Mouse (Mus musculus) subcutaneous adipose tissue, adult 2 months (tissue): Measurements from ENCODE around the gene Prmt1. TPM values are rescaled to one million over a fixed set of nuclear protein-coding genes. Genes with fewer than 3 reads are reported as not detected.

Source experiments
- polyA plus RNA-seq: library from polyadenylated mRNA; depleted of rRNA; stranded (reverse); fragments of >200 nt; gene quantifications from 2 replicates; pipeline ENCODE4 v1.2.3, GENCODE M21; 2012; ENCODE audit warnings: low replicate concordance; rRNA removed

The Prmt1 gene
- 148 and 347 TPM in 2 replicates for polyA plus RNA-seq

GRCm38 (mm10) chr7:44986192-44986878, at the start of gene Prmt1:
Gene Prmt1, minus strand, starts transcription at chr7:44986568.

DNA sequence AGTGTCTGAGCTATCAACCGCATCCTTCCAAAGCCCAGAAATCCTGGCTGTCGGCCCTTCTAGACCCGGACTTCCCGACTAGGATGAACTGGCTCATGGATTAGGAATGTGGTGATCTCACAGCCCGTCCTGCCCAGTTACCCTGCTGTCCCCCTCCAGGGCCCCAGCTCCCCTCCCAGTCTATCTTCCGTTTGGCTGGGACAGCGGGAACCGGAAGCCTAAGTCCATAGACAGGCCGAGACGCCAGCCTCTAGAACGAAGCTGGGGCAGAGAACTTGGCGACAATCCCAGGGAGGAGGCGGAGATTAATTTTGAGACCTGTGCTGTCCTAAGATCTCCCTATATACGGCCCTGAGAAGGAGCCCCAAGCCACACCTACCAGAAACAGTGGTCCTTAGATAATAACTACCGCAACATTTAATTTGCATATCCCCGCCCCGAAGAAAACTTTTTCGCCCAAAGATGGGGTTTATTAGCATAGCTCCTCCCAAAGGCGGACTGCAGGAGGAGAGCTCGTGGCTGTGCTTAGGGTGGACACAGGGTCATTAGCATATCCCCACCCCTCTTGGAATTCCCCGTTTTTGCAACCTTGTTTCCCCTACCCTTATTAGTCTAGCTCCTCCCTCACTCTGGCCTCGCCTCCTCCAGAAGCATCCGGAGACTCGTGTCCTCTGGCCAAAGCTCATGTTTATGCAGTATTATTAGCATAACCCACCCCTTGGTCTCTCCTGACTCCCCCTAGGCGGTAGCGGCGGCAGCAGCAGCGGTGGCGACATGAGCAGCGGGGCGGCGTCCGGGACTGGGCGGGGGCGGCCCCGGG, 31.1 kb upstream of the Prmt1 start, which contains the start of gene Rras:
TSS of gene Rras (plus strand) at position 720 of the 820 bp plus-strand sequence.

GRCm38 (mm10) chr7:45015957-45016612, 29.7 kb upstream of the Prmt1 start, which contains the start of gene Scaf1:
Gene Scaf1, minus strand, starts transcription at chr7:45016363.

GRCm38 (mm10) chr7:44998501-44998955, 12.2 kb upstream of the Prmt1 start, which contains the start of gene Bcl2l12:
Gene Bcl2l12, minus strand, starts transcription at chr7:44998712.

DNA sequence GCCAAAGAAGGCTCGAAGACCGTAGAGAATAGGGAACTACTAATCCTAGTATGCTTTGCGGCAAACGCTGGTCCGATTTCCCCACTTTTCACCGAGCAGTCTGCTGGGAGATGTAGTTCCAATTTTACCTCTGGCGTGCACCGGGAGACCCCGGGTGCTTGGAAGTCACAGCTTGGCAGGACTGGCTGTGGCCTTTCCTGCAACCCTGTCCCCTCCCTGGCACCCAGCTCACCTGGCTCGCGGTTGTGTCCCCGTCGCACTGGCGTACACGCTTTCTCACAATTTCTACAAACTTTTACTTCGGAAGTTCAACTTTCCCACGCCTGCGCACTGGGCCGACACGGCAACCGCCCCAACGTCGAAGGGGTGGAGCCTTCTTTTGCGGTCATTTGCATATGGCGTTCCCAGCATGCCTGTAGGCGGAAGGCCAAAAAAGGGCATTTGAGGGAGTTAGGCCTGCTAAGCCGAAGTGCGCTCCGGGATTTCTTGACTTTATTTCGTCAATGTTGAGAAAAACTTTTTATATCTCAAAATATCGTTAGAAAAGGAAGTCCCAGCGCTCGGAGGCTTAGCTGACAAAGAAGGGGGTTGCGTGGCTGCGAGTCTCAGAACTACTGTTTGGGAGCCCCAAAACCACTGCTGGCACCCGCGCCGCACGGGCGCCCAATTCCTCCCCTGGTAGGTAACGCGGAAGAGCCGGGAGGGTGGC, 11.0 kb upstream of the Prmt1 start, which contains the start of gene Irf3:
TSS of gene Irf3 (plus strand) at position 418 of the 709 bp plus-strand sequence.

GRCm38 (mm10) chr7:44974383-44975116, 11.8 kb downstream of the Prmt1 start, which contains the start of gene Cpt1c:
Gene Cpt1c, minus strand, starts transcription at chr7:44974851.

DNA sequence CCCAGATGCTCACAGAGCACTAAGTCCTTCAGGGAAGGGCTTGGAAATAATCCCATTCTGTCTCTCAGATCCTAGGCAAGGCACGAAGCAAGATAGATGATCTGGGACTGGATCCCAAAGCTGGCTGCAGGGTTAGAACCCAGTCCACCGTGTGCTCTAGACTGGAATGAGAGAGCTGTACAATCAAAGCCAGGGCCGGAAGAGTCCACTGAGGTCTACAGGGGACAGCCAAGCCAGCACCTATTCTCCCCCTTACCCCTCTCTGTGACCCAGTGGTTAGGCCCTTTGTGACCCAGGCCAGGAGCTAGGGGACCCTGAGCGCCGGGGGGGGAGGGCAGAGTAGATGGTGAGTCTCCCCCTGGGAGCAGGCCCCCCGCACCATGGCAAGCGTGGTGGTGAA, 43.5 kb downstream of the Prmt1 start, which contains the start of gene Tsks:
TSS of gene Tsks (plus strand) at position 301 of the 400 bp plus-strand sequence.

DNA sequence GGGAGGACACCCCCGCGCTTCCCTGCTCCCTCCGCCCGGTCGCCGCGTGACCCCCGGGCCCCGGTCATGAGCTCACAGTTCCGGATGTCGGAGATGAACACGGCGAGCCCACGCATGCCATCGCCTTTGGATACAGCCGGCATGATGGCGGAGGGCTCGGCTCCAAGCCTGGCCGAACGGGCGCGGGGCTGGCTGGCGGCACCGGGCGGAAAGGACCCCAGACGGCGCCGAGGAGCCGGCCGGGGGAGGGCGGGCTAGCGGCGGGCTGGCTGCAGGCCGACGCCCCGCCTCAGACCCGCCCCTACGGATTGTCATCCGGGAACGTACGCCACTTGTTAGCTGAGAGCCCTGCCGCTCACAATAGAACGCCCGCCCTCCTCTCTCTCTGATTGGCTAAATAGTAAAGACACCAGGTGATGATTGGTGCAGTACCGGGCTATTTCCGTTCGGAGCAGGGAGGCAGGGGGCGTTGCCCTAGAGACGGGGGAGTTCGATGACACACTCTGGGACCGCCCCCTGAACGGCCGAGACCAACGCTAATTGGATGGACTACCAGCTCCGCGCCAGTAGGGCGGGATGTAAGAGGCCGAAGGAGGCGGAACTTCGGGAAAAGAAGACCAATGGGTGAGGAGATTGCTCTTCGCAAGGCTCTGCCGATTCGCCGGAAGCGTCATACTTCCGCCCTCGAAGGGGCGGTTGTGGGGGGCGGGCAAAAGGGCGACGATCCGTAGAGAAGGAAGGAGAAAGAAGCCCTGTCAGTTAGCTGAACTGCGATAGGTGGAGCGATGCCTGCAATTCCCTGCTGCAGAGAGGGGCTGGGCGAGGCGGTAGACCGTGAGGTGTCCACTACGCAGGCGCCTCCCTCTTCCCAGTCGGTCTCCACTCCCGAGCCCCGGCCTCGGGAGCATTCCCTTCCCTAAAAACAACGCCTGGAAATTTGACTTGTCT, 56.9 kb downstream of the Prmt1 start, which contains the start of gene Ap2a1:
TSS of gene Ap2a1 (minus strand) at position 293 of the 948 bp plus-strand sequence.

Other genes with a start within 250 kb of the Prmt1 start
- 29.0 and 48.8 TPM in 2 replicates for gene Vrk3, start 238.2 kb downstream of the Prmt1 start, polyA plus RNA-seq
- gene Zfp473, start 235.5 kb downstream of the Prmt1 start, polyA plus RNA-seq, result 0.20 and 0.54 TPM in 2 replicates
- 35.6 and 77.6 TPM in 2 replicates for gene Nup62, start 170.5 kb downstream of the Prmt1 start, polyA plus RNA-seq
- 3.9 and 4.0 TPM in 2 replicates for gene Il4i1, start 170.2 kb downstream of the Prmt1 start, polyA plus RNA-seq
- gene Atf5, start 169.9 kb downstream of the Prmt1 start, polyA plus RNA-seq, result 211 and 305 TPM in 2 replicates
- 87.7 and 129 TPM in 2 replicates for gene Akt1s1, start 137.6 kb downstream of the Prmt1 start, polyA plus RNA-seq
- gene Tbc1d17, start 137.5 kb downstream of the Prmt1 start, polyA plus RNA-seq, result 125 and 126 TPM in 2 replicates
- gene Pnkp, start 129.4 kb downstream of the Prmt1 start, polyA plus RNA-seq, result 45.1 and 47.8 TPM in 2 replicates
- gene Ptov1, start 116.8 kb downstream of the Prmt1 start, polyA plus RNA-seq, result 245 and 426 TPM in 2 replicates
- gene Med25, start 93.9 kb downstream of the Prmt1 start, polyA plus RNA-seq, result 93.4 and 172 TPM in 2 replicates
- 48.5 and 82.0 TPM in 2 replicates for gene Fuz, start 90.5 kb downstream of the Prmt1 start, polyA plus RNA-seq
- 91.4 and 108 TPM in 2 replicates for gene Ap2a1, start 57.1 kb downstream of the Prmt1 start, polyA plus RNA-seq
- 0.21 and 0.22 TPM in 2 replicates for gene Tsks, start 43.4 kb downstream of the Prmt1 start, polyA plus RNA-seq
- 21.7 and 88.9 TPM in 2 replicates for gene Cpt1c, start 11.7 kb downstream of the Prmt1 start, polyA plus RNA-seq
- gene Irf3, start 11.1 kb upstream of the Prmt1 start, polyA plus RNA-seq, result 111 and 156 TPM in 2 replicates
- gene Bcl2l12, start 12.1 kb upstream of the Prmt1 start, polyA plus RNA-seq, result 30.2 and 45.2 TPM in 2 replicates
- gene Scaf1, start 29.8 kb upstream of the Prmt1 start, polyA plus RNA-seq, result 67.6 and 79.5 TPM in 2 replicates
- gene Rras, start 31.4 kb upstream of the Prmt1 start, polyA plus RNA-seq, result 286 and 584 TPM in 2 replicates
- gene Prr12, start 66.3 kb upstream of the Prmt1 start, polyA plus RNA-seq, result 8.6 and 15.5 TPM in 2 replicates
- 68.3 and 84.1 TPM in 2 replicates for gene Nosip, start 75.9 kb upstream of the Prmt1 start, polyA plus RNA-seq
- 73.3 and 99.8 TPM in 2 replicates for gene Prrg2, start 76.1 kb upstream of the Prmt1 start, polyA plus RNA-seq
- gene Rcn3, start 105.7 kb upstream of the Prmt1 start, polyA plus RNA-seq, result 89.2 and 448 TPM in 2 replicates
- 195 and 315 TPM in 2 replicates for gene Fcgrt, start 117.3 kb upstream of the Prmt1 start, polyA plus RNA-seq
- gene Rps11, start 137.9 kb upstream of the Prmt1 start, polyA plus RNA-seq, result 294 and 506 TPM in 2 replicates
- gene Rpl13a, start 142.2 kb upstream of the Prmt1 start, polyA plus RNA-seq, result 1,583 and 3,800 TPM in 2 replicates
- 5.4 and 12.9 TPM in 2 replicates for gene Gm45713, start 149.7 kb upstream of the Prmt1 start, polyA plus RNA-seq
- 62.3 and 91.9 TPM in 2 replicates for gene Flt3l, start 149.9 kb upstream of the Prmt1 start, polyA plus RNA-seq
- 64.1 and 64.9 TPM in 2 replicates for gene Pih1d1, start 167.7 kb upstream of the Prmt1 start, polyA plus RNA-seq
- 35.1 and 56.5 TPM in 2 replicates for gene Aldh16a1, start 168.0 kb upstream of the Prmt1 start, polyA plus RNA-seq
- 0.08 TPM in 1 of 2 replicates, not detected in the other for gene Slc17a7, start 177.4 kb upstream of the Prmt1 start, polyA plus RNA-seq
- not detected in 2 replicates for gene Gfy, start 193.0 kb upstream of the Prmt1 start, polyA plus RNA-seq
- not detected in 2 replicates for gene Pth2, start 194.4 kb upstream of the Prmt1 start, polyA plus RNA-seq
- 0.09 and 0.14 TPM in 2 replicates for gene Ccdc155, start 218.3 kb upstream of the Prmt1 start, polyA plus RNA-seq
- 0.17 and 0.73 TPM in 2 replicates for gene Dkkl1, start 225.6 kb upstream of the Prmt1 start, polyA plus RNA-seq
- gene Tead2, start 229.2 kb upstream of the Prmt1 start, polyA plus RNA-seq, result 30.9 and 110 TPM in 2 replicates